20 mouse cellular contexts compared by ENCODE assay signal in the genomic region with DNA sequence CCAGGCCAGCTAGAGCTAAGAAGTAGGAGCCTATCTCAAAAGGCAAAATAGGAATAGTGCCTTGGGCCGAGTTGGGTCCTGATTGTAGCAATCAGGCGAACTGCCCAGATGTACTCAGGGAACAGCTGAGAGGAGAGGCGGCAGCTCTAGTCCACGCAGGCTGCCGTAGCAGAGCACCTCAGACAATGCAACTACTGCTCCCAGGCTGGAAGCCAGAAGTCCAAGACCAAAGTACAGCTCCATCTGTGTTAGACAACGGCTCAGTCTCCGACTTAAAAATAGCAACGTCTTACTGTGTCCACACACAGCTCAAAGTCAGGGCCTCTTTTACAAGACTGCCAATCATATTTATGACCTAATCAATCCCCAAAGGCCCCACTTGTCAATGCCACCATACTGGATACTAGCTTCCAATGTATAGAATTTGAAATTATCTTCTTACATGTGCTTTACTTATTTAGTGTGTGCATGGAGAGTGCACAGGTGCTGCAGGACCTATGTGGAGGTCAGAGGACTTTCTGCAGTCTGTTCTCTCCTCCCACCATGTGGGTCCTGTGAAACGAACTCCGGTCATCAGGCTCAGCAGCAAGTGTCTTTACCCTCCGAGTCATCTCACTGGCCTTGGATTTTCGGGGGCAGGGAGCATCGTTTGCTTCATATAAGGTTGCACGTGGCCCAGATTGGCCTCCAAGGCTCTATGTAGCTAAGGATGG. TPM values are rescaled to one million over a fixed set of nuclear protein-coding genes. Genes with fewer than 3 reads are reported as not detected.
DNase-seq lines count a peak whose midpoint lies in the region; ATAC-seq and TF ChIP-seq lines count a peak whose summit lies in the region.
"Had no signal": no experiment of that assay in that cellular context is flagged by ENCODE, and none has a peak within 500 bp of the region (broad histone marks: within the 10 kb centered on the region; RNA-seq: fewer than 3 reads in every experiment).

No protein-coding gene starts in this region.

- H3K4me2 ChIP-seq in hindbrain, embryonic 16.5 days (ENCODE audit: low read length) = no peak overlapping the region
- no peak overlapping the region for H3K4me2 ChIP-seq in hindbrain, embryonic 13.5 days
- H3K4me2 ChIP-seq in liver, embryonic 13.5 days = no peak overlapping the region
- no peak overlapping the region for H3K4me2 ChIP-seq in liver, postnatal 0 days (ENCODE audit: low read depth, low read length)
- H3K4me2 ChIP-seq in intestine, postnatal 0 days (replicated peaks; ENCODE audit: low read depth) = peak overlapping the region; percentile 24; the same call in 1 of the 2 replicates
- H3K4me2 ChIP-seq: embryonic facial prominence, embryonic 13.5 days; forebrain, embryonic 12.5 days; heart, embryonic 12.5 days; hindbrain, embryonic 12.5 days had no signal

- H3K27ac ChIP-seq in hindbrain, embryonic 16.5 days (ENCODE audit: low read depth, low read length) = no peak overlapping the region
- no peak overlapping the region for H3K27ac ChIP-seq in hindbrain, embryonic 13.5 days
- no peak overlapping the region for H3K27ac ChIP-seq in liver, embryonic 13.5 days
- no peak overlapping the region for H3K27ac ChIP-seq in liver, postnatal 0 days (ENCODE audit: low read depth)
- H3K27ac ChIP-seq in intestine, postnatal 0 days (ENCODE audit: low read depth, low read length) = no peak overlapping the region
- H3K27ac ChIP-seq: embryonic facial prominence, embryonic 13.5 days; forebrain, embryonic 12.5 days; heart, adult 2 months; hindbrain, embryonic 12.5 days had no signal

- peak; percentile 14; the same call in 1 of the 2 replicates for ATAC-seq in hindbrain, embryonic 16.5 days
- no peak for ATAC-seq in hindbrain, embryonic 13.5 days (ENCODE audit: low FRiP score)
- ATAC-seq in liver, embryonic 13.5 days (ENCODE audit: low read depth) = 0 out of 2 replicates have a peak, but pooled peaks have one; percentile 7
- no peak for ATAC-seq in liver, postnatal 0 days
- ATAC-seq in intestine, postnatal 0 days = peak; percentile 59; the same call in 1 of the 2 replicates
- ATAC-seq: forebrain, embryonic 16.5 days had no signal

- DNase-seq in kidney, adult 9 months = peak; percentile 29
- DNase-seq in kidney, postnatal 4 days = no peak
- DNase-seq in liver, embryonic 13.5 days = no peak
- DNase-seq in liver, postnatal 0 days = no peak
- DNase-seq in cerebellum, adult 11-12 months = no peak
- DNase-seq: adrenal gland, postnatal 10 days; cerebellum, adult 18-20 months; cerebellum, adult 9-11 months; cerebellum, postnatal 36 days; gastrocnemius, postnatal 10 days; heart, adult 2 months; heart, postnatal 4 days had no signal

- 87% methylated on average over 14 of the region's 14 CpGs for WGBS in hindbrain, embryonic 16.5 days
- WGBS in hindbrain, embryonic 13.5 days = 89% methylated on average over 14 of the region's 14 CpGs
- 70% methylated on average over 14 of the region's 14 CpGs for WGBS in liver, embryonic 13.5 days (ENCODE audit: insufficient replicate concordance)
- WGBS in liver, postnatal 0 days (ENCODE audit: insufficient replicate concordance) = 62% methylated on average over 14 of the region's 14 CpGs
- 45% methylated on average over 14 of the region's 14 CpGs for WGBS in intestine, postnatal 0 days

- no peak overlapping the region for H3K9ac ChIP-seq in hindbrain, embryonic 16.5 days (ENCODE audit: low read depth, low read length)
- no peak overlapping the region for H3K9ac ChIP-seq in hindbrain, embryonic 13.5 days
- no peak overlapping the region for H3K9ac ChIP-seq in liver, embryonic 13.5 days
- no peak overlapping the region for H3K9ac ChIP-seq in liver, postnatal 0 days (replicated peaks)
- H3K9ac ChIP-seq in intestine, postnatal 0 days (ENCODE audit: low read depth, low read length) = no peak overlapping the region
- H3K9ac ChIP-seq: embryonic facial prominence, embryonic 13.5 days; forebrain, embryonic 12.5 days; heart, embryonic 12.5 days; hindbrain, embryonic 12.5 days had no signal

- no peak overlapping the region for H3K4me3 ChIP-seq in hindbrain, embryonic 16.5 days (ENCODE audit: low read length)
- H3K4me3 ChIP-seq in hindbrain, embryonic 13.5 days = no peak overlapping the region
- no peak overlapping the region for H3K4me3 ChIP-seq in liver, embryonic 13.5 days (replicated peaks)
- H3K4me3 ChIP-seq in liver, postnatal 0 days (ENCODE audit: low read depth, low read length) = no peak overlapping the region
- no peak overlapping the region for H3K4me3 ChIP-seq in intestine, postnatal 0 days (ENCODE audit: low read depth, low read length)
- H3K4me3 ChIP-seq: embryonic facial prominence, embryonic 13.5 days; forebrain, embryonic 12.5 days; heart, adult 2 months; heart, embryonic 12.5 days; hindbrain, embryonic 12.5 days had no signal

- H3K4me1 ChIP-seq in hindbrain, embryonic 16.5 days (ENCODE audit: control insufficient read depth, insufficient read depth, low read depth, low read length) = no peaks in the 10 kb centered on the region
- H3K4me1 ChIP-seq in hindbrain, embryonic 13.5 days (replicated peaks) = no peaks in the 10 kb centered on the region
- peaks cover 16% of the 10 kb centered on the region for H3K4me1 ChIP-seq in liver, embryonic 13.5 days (replicated peaks)
- peaks cover 8% of the 10 kb centered on the region for H3K4me1 ChIP-seq in liver, postnatal 0 days (ENCODE audit: insufficient read depth)
- H3K4me1 ChIP-seq in intestine, postnatal 0 days (replicated peaks; ENCODE audit: control insufficient read depth, insufficient read depth, low read length) = peaks cover 6% of the 10 kb centered on the region; the same call in 1 of the 2 replicates
- H3K4me1 ChIP-seq: embryonic facial prominence, embryonic 13.5 days; forebrain, embryonic 12.5 days; hindbrain, embryonic 12.5 days had no signal

- no peaks in the 10 kb centered on the region for H3K9me3 ChIP-seq in hindbrain, embryonic 16.5 days (ENCODE audit: control insufficient read depth, low read length)
- no peaks in the 10 kb centered on the region for H3K9me3 ChIP-seq in hindbrain, embryonic 13.5 days
- no peaks in the 10 kb centered on the region for H3K9me3 ChIP-seq in liver, embryonic 13.5 days (replicated peaks)
- no peaks in the 10 kb centered on the region for H3K9me3 ChIP-seq in liver, postnatal 0 days (ENCODE audit: low read length)
- no peaks in the 10 kb centered on the region for H3K9me3 ChIP-seq in intestine, postnatal 0 days (ENCODE audit: control insufficient read depth)
- H3K9me3 ChIP-seq: embryonic facial prominence, embryonic 13.5 days; forebrain, embryonic 12.5 days; heart, embryonic 12.5 days; hindbrain, embryonic 12.5 days had no signal

- TF ChIP-seq CTCF in liver, postnatal 0 days (IDR thresholded peaks at IDR 0.05; ENCODE audit: low read depth) = no peak
- TF ChIP-seq CTCF in intestine, postnatal 0 days (IDR thresholded peaks at IDR 0.05; ENCODE audit: low read depth) = no peak

- no peak for TF ChIP-seq EP300 in liver, postnatal 0 days (IDR thresholded peaks at IDR 0.05; ENCODE audit: low read depth)

- no peaks in the 10 kb centered on the region for H3K36me3 ChIP-seq in hindbrain, embryonic 16.5 days (ENCODE audit: control insufficient read depth, insufficient read depth, low read length)
- no peaks in the 10 kb centered on the region for H3K36me3 ChIP-seq in hindbrain, embryonic 13.5 days
- no peaks in the 10 kb centered on the region for H3K36me3 ChIP-seq in liver, embryonic 13.5 days
- no peaks in the 10 kb centered on the region for H3K36me3 ChIP-seq in liver, postnatal 0 days (replicated peaks; ENCODE audit: insufficient read depth, low read length)
- H3K36me3 ChIP-seq in intestine, postnatal 0 days (ENCODE audit: control insufficient read depth, insufficient read depth) = no peaks in the 10 kb centered on the region
- H3K36me3 ChIP-seq: embryonic facial prominence, embryonic 13.5 days; forebrain, embryonic 12.5 days; heart, embryonic 12.5 days; hindbrain, embryonic 12.5 days had no signal

- no peaks in the 10 kb centered on the region for H3K27me3 ChIP-seq in hindbrain, embryonic 16.5 days (replicated peaks; ENCODE audit: control insufficient read depth, insufficient read depth, low read length)
- no peaks in the 10 kb centered on the region for H3K27me3 ChIP-seq in hindbrain, embryonic 13.5 days
- H3K27me3 ChIP-seq in liver, embryonic 13.5 days = no peaks in the 10 kb centered on the region
- H3K27me3 ChIP-seq in liver, postnatal 0 days (ENCODE audit: insufficient read depth, low read length) = no peaks in the 10 kb centered on the region
- no peaks in the 10 kb centered on the region for H3K27me3 ChIP-seq in intestine, postnatal 0 days (replicated peaks; ENCODE audit: control insufficient read depth, insufficient read depth, low read length)
- H3K27me3 ChIP-seq: embryonic facial prominence, embryonic 13.5 days; forebrain, embryonic 12.5 days; heart, embryonic 12.5 days; hindbrain, embryonic 12.5 days had no signal

RNA-seq across cellular contexts. Expression of a gene that starts 19.5 kb away (rescaled TPM):
- 0.51 and 0.70 TPM in 2 replicates for polyA plus RNA-seq in hindbrain, embryonic 16.5 days (2015; fragmentation: Nextera tagmentation; extraction: Ambion mirVana)
- polyA plus RNA-seq in hindbrain, embryonic 13.5 days (2015; fragmentation: Nextera tagmentation; extraction: Ambion mirVana) = 1.5 and 2.5 TPM in 2 replicates
- polyA plus RNA-seq in liver, embryonic 13.5 days (2015; fragmentation: Nextera tagmentation; extraction: Ambion mirVana) = 0.61 and 0.68 TPM in 2 replicates
- 0.12 and 0.22 TPM in 2 replicates for polyA plus RNA-seq in liver, postnatal 0 days (2015; fragmentation: Nextera tagmentation; extraction: Ambion mirVana)
- polyA plus RNA-seq in intestine, postnatal 0 days (2015; fragmentation: Nextera tagmentation; extraction: Ambion mirVana) = 2.5 and 3.4 TPM in 2 replicates

RNA-seq across cellular contexts. Expression of a gene that starts 29.6 kb away (rescaled TPM):
- polyA plus RNA-seq in hindbrain, embryonic 16.5 days (2015; fragmentation: Nextera tagmentation; extraction: Ambion mirVana) = 28.9 and 30.2 TPM in 2 replicates
- polyA plus RNA-seq in hindbrain, embryonic 13.5 days (2015; fragmentation: Nextera tagmentation; extraction: Ambion mirVana) = 35.5 and 37.5 TPM in 2 replicates
- 22.6 and 26.1 TPM in 2 replicates for polyA plus RNA-seq in liver, embryonic 13.5 days (2015; fragmentation: Nextera tagmentation; extraction: Ambion mirVana)
- polyA plus RNA-seq in liver, postnatal 0 days (2015; fragmentation: Nextera tagmentation; extraction: Ambion mirVana) = 9.0 and 9.2 TPM in 2 replicates
- polyA plus RNA-seq in intestine, postnatal 0 days (2015; fragmentation: Nextera tagmentation; extraction: Ambion mirVana) = 11.7 and 12.1 TPM in 2 replicates

Comparison
In these comparisons a context has a peak if more than half of its experiments do, and no peak if none do; other contexts are left out.
1. ATAC-seq: peak in hindbrain, embryonic 16.5 days (single experiment), liver, embryonic 13.5 days (single experiment) and intestine, postnatal 0 days (single experiment); none in hindbrain, embryonic 13.5 days (single experiment) and liver, postnatal 0 days (single experiment).